Mouse (Mus musculus) intestine, postnatal 0 days (tissue): ENCODE measurements around the gene Rora. TPM values are rescaled to one million over a fixed set of nuclear protein-coding genes. Genes with fewer than 3 reads are reported as not detected.

Experiments used
- ATAC-seq: fragments of 200-750 bp; cut with Nextera tagmentation; 2 replicates; pipeline ENCODE4 v1.8.0; 2017; ENCODE audit warnings: mild to moderate bottlenecking, moderate TSS enrichment, moderate library complexity
- H3K27ac ChIP-seq: fragments of 300-500 bp; sonication (generic); 2 replicates; pipeline ENCODE4 v1.5.1; 2014; ENCODE audit warnings: mild to moderate bottlenecking, low read depth, low read length, moderate library complexity
- H3K27me3 ChIP-seq: fragments of 300-500 bp; sonication (generic); replicated peaks from 2 replicates; pipeline ENCODE4 v1.6.1; 2014; ENCODE audit warnings: low read length, mixed read lengths; ENCODE audit not compliant: control insufficient read depth, insufficient read depth
- H3K36me3 ChIP-seq: fragments of 300-500 bp; sonication (generic); 2 replicates; pipeline ENCODE4 v1.6.1; 2014; ENCODE audit warnings: mild to moderate bottlenecking, moderate library complexity; ENCODE audit not compliant: control insufficient read depth, insufficient read depth
- H3K4me1 ChIP-seq: fragments of 300-500 bp; sonication (generic); replicated peaks from 2 replicates; pipeline ENCODE4 v1.6.1; 2014; ENCODE audit warnings: antibody characterized with exemption, low read length, mixed read lengths; ENCODE audit not compliant: control insufficient read depth, insufficient read depth
- H3K4me2 ChIP-seq: fragments of 300-500 bp; sonication (generic); replicated peaks from 2 replicates; pipeline ENCODE4 v1.6.1; 2014; ENCODE audit warnings: low read depth, mild to moderate bottlenecking, moderate library complexity
- H3K4me3 ChIP-seq: fragments of 300-500 bp; sonication (generic); 2 replicates; pipeline ENCODE4 v1.5.1; 2014; ENCODE audit warnings: low read depth, low read length
- H3K9ac ChIP-seq: fragments of 300-500 bp; sonication (generic); 2 replicates; pipeline ENCODE4 v1.6.1; 2014; ENCODE audit warnings: mild to moderate bottlenecking, low read depth, low read length
- H3K9me3 ChIP-seq: fragments of 300-500 bp; sonication (generic); 2 replicates; pipeline ENCODE4 v1.6.1; 2016; ENCODE audit warnings: mixed run types; ENCODE audit not compliant: control insufficient read depth
- CTCF ChIP-seq: sonication (generic); IDR thresholded peaks from 2 replicates; pipeline ENCODE4 v1.5.1; 2016; ENCODE audit warnings: low read depth, mild to moderate bottlenecking, control low read depth, antibody characterized with exemption, moderate library complexity
- WGBS: fragments of 180-500 bp; shearing (Covaris S2); extraction: QIAGEN DNeasy Blood & Tissue Kit; methylation state at CpG from one replicate; pipeline ENCODE4 v1.1.7; 2014; 5-methylcytosine and 5-hydroxymethylcytosine counted together
- polyA plus RNA-seq: library from polyadenylated mRNA; unstranded; fragments of >200 nt; fragmentation: Nextera tagmentation; extraction: Ambion mirVana; gene quantifications from 2 replicates; pipeline ENCODE4 v1.2.1, GENCODE M21; 2015

The Rora gene
- polyA plus RNA-seq, 1 experiment from 2014 or later, result 4.7 TPM

GRCm38 (mm10) chr9:68866317-68866716 is 212.7 kb downstream of the Rora start:
- H3K4me1 ChIP-seq, result no peaks in the 10 kb centered on the region

GRCm38 (mm10) chr9:68873838-68874237 is 220.3 kb downstream of the Rora start:
- no peak for TF ChIP-seq CTCF
- H3K4me1 ChIP-seq, result no peaks in the 10 kb centered on the region
- WGBS, result 89% methylated on average over 4 of the region's 4 CpGs
- H3K27ac ChIP-seq, result no peak overlapping the region
- H3K4me3 ChIP-seq, result no peak overlapping the region
- no peak overlapping the region for H3K4me2 ChIP-seq
- no peak for ATAC-seq
- no peaks in the 10 kb centered on the region for H3K27me3 ChIP-seq
- no peaks in the 10 kb centered on the region for H3K9me3 ChIP-seq
- no peak overlapping the region for H3K9ac ChIP-seq
- H3K36me3 ChIP-seq, result no peaks in the 10 kb centered on the region

More at GRCm38 (mm10) chr9:68866317-68866716, 212.7 kb downstream of the Rora start:
- Histone ChIP-seq H3K36me3 (no peaks in the 10 kb centered on the region), H3K27me3 (no peaks in the 10 kb centered on the region), H3K9ac (no peak overlapping the region), H3K4me2 (no peak overlapping the region), H3K4me3 (no peak overlapping the region), H3K9me3 (no peaks in the 10 kb centered on the region), H3K27ac (no peak overlapping the region)
- ATAC-seq, result no peak
- no peak for TF ChIP-seq CTCF
- WGBS, result 78% methylated on average over 4 of the region's 4 CpGs

DNA sequence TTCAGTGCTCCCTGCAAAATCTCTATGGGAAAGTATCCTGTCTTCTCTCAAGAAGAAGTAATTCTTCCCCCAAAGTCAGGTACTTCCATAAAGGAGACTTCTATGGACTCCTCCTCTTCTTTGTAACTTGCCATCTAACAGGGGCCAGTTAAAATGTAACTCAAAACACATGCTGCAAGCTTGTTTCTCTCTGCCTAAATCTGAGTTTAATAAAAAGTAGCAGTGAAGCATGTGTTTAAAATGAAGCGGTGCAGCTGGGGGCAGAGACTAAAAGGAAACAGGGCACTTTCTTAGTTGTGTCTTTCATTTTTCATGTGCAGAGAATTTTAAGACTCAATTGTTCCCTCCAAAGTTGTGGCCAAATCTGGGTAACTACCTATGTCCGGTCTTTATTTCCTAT is 221.0 kb downstream of the Rora start:
- TF ChIP-seq CTCF, result no peak
- ATAC-seq, result no peak
- Histone ChIP-seq H3K9ac (no peak overlapping the region), H3K4me2 (no peak overlapping the region), H3K4me3 (no peak overlapping the region), H3K27ac (no peak overlapping the region), H3K27me3 (no peaks in the 10 kb centered on the region), H3K4me1 (no peaks in the 10 kb centered on the region), H3K9me3 (no peaks in the 10 kb centered on the region), H3K36me3 (no peaks in the 10 kb centered on the region)
- 86% methylated on average over 2 of the region's 2 CpGs for WGBS

GRCm38 (mm10) chr9:68875791-68876190 is 222.2 kb downstream of the Rora start:
- H3K27ac ChIP-seq, result no peak overlapping the region
- no peak overlapping the region for H3K4me3 ChIP-seq
- 95% methylated on average over 2 of the region's 2 CpGs for WGBS
- H3K27me3 ChIP-seq, result no peaks in the 10 kb centered on the region
- H3K9ac ChIP-seq, result no peak overlapping the region
- TF ChIP-seq CTCF, result no peak
- H3K4me2 ChIP-seq, result no peak overlapping the region
- ATAC-seq, result no peak
- no peaks in the 10 kb centered on the region for H3K36me3 ChIP-seq
- no peaks in the 10 kb centered on the region for H3K4me1 ChIP-seq
- H3K9me3 ChIP-seq, result no peaks in the 10 kb centered on the region

- no peak for TF ChIP-seq CTCF
- H3K4me3 ChIP-seq, result no peak overlapping the region
- H3K4me2 ChIP-seq, result no peak overlapping the region
- WGBS, result 72% methylated on average over 2 of the region's 2 CpGs
- no peaks in the 10 kb centered on the region for H3K4me1 ChIP-seq
- no peak for ATAC-seq
- no peaks in the 10 kb centered on the region for H3K9me3 ChIP-seq
- no peak overlapping the region for H3K9ac ChIP-seq
- no peaks in the 10 kb centered on the region for H3K27me3 ChIP-seq
- H3K27ac ChIP-seq, result no peak overlapping the region
- H3K36me3 ChIP-seq, result no peaks in the 10 kb centered on the region
These were observed 222.7 kb downstream of the Rora start for GRCm38 (mm10) chr9:68876289-68876688.

DNA sequence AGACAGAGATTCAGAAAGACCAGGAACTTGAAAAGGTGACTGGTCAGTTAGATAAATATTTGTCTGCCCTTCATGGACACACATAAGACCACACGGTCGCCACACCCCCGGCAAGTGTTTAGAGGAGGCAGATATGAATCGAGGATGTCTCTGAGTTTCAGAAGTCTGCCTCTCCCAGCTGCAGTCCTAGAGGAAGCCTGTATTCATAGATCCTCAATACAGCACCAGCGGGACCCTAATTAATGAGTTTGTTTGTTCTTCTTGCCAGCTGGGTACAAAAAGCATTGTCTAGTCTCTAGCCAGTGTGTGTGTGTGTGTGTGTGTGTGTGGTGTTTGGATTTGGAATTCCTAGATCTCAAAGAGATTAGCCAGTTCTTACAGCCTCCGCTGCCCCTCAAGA is 228.3 kb downstream of the Rora start:
- Histone ChIP-seq H3K9ac (no peak overlapping the region), H3K36me3 (no peaks in the 10 kb centered on the region), H3K4me1 (no peaks in the 10 kb centered on the region), H3K27ac (no peak overlapping the region), H3K4me3 (no peak overlapping the region), H3K4me2 (no peak overlapping the region), H3K27me3 (no peaks in the 10 kb centered on the region), H3K9me3 (no peaks in the 10 kb centered on the region)
- WGBS, result 31% methylated on average over 6 of the region's 6 CpGs
- no peak for ATAC-seq
- no peak for TF ChIP-seq CTCF

GRCm38 (mm10) chr9:68883005-68883404 is 229.4 kb downstream of the Rora start:
- 65% methylated on average over 6 of the region's 6 CpGs for WGBS

More at GRCm38 (mm10) chr9:68883005-68883404, 229.4 kb downstream of the Rora start:
- Histone ChIP-seq H3K4me2 (no peak overlapping the region), H3K27me3 (no peaks in the 10 kb centered on the region), H3K4me1 (no peaks in the 10 kb centered on the region), H3K4me3 (no peak overlapping the region), H3K36me3 (no peaks in the 10 kb centered on the region), H3K27ac (no peak overlapping the region), H3K9me3 (no peaks in the 10 kb centered on the region), H3K9ac (no peak overlapping the region)
- TF ChIP-seq CTCF, result no peak
- ATAC-seq, result no peak
